In the genomic region with DNA sequence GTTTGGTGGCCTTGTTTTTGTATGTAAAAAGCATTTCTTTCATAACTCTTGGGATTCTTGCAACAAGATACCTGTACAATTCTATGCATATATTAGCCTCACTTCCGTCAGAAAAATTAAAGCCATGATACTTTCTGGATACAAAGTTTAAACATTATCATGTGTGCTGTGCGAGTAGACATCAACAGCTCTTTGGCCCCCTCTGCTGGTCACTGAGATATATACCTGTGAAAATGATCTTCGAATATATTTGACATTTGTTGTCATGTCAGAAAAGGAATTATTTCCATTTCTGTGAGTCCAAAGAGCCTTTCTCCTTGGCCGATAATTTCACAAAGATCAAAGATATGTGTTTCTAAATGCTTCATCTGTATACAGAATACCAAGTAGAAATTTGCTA, we compare ENCODE assay signal across 9 mouse cellular contexts.
DNase-seq lines count a peak whose midpoint lies in the region; ATAC-seq and TF ChIP-seq lines count a peak whose summit lies in the region.
"Had no signal": no experiment of that assay in that cellular context is flagged by ENCODE, and none has a peak within 500 bp of the region (broad histone marks: within the 10 kb centered on the region; RNA-seq: fewer than 3 reads in every experiment).

No protein-coding gene starts in this region.

- TF ChIP-seq CTCF in Patski (IDR thresholded peaks at IDR 0.05) = peak; percentile 63

- H3K4me2 ChIP-seq in heart, embryonic 11.5 days = no peak overlapping the region
- H3K4me2 ChIP-seq: embryonic facial prominence, embryonic 13.5 days had no signal

- peak; percentile 40 for DNase-seq in heart, adult 8-10 months (ENCODE audit: low spot score)
- DNase-seq in A20 (ENCODE audit: low read depth, low spot score) = peak; percentile 61
- no peak for DNase-seq in Patski (ENCODE audit: low read depth, low spot score)
- DNase-seq in kidney, postnatal 14 days = peak; percentile 70
- peak; percentile 55 for DNase-seq in lung, postnatal 25 days (ENCODE audit: low spot score)
- peak; percentile 62 for DNase-seq in thymus, postnatal 0 days (ENCODE audit: low spot score)

- no peaks in the 10 kb centered on the region for H3K27me3 ChIP-seq in heart, embryonic 11.5 days (ENCODE audit: control insufficient read depth, insufficient read depth, low read length)
- no peaks in the 10 kb centered on the region for H3K27me3 ChIP-seq in Patski
- H3K27me3 ChIP-seq: embryonic facial prominence, embryonic 13.5 days had no signal

- H3K9me3 ChIP-seq in heart, embryonic 11.5 days (replicated peaks; ENCODE audit: control insufficient read depth, low read length) = no peaks in the 10 kb centered on the region
- H3K9me3 ChIP-seq: embryonic facial prominence, embryonic 13.5 days had no signal

- no peak for ATAC-seq in heart, embryonic 11.5 days (replicated peaks; ENCODE audit: insufficient number of reproducible peaks, low FRiP score, low TSS enrichment)
- no peak for ATAC-seq in Patski
- peak; percentile 80 for ATAC-seq in common myeloid progenitor, adult 5-6 weeks (replicated peaks; ENCODE audit: low read depth, poor library complexity, severe bottlenecking)

- in situ Hi-C loops in Patski (cut with MboI; ENCODE audit: low pct_unique_long_range_greater_than_20kb) = loop anchor here (5.0 to 25.0 kb wide), 5 partner anchors 176 to 1021 kb away; no protein-coding TSS in a partner anchor

- H3K4me3 ChIP-seq in heart, embryonic 11.5 days (ENCODE audit: low read depth, low read length) = no peak overlapping the region
- H3K4me3 ChIP-seq: embryonic facial prominence, embryonic 13.5 days had no signal

- WGBS in heart, embryonic 11.5 days (ENCODE audit: insufficient replicate concordance) = 34% methylated on average over 4 of the region's 4 CpGs

- POLR2A ChIA-PET in Patski (lab: Charles Lee) = no interaction called here

- no peaks in the 10 kb centered on the region for H3K36me3 ChIP-seq in heart, embryonic 11.5 days (ENCODE audit: control insufficient read depth, insufficient read depth, low read length)
- H3K36me3 ChIP-seq: embryonic facial prominence, embryonic 13.5 days had no signal

- no peak overlapping the region for H3K27ac ChIP-seq in heart, embryonic 11.5 days (ENCODE audit: low read depth, low read length)
- H3K27ac ChIP-seq: embryonic facial prominence, embryonic 13.5 days had no signal

- H3K4me1 ChIP-seq in heart, embryonic 11.5 days (ENCODE audit: control insufficient read depth, insufficient read depth, low read length) = no peaks in the 10 kb centered on the region
- H3K4me1 ChIP-seq: embryonic facial prominence, embryonic 13.5 days had no signal

- CTCF ChIA-PET in Patski (lab: Charles Lee) = interaction anchor here (0.6 to 6.6 kb wide), 6 partner anchors 9 to 1028 kb away, joined by 3 to 58 read pairs (median 6); a partner anchor contains a TSS

- H3K9ac ChIP-seq in heart, embryonic 11.5 days (ENCODE audit: low read depth, low read length) = no peak overlapping the region
- H3K9ac ChIP-seq: embryonic facial prominence, embryonic 13.5 days had no signal
